Mouse (Mus musculus) urinary bladder, adult 2 months (tissue): Measurements from ENCODE around the gene Hmga2. TPM values are rescaled to one million over a fixed set of nuclear protein-coding genes. Genes with fewer than 3 reads are reported as not detected.

Source experiments
- DNase-seq: peaks from one replicate; pipeline ENCODE4 v3.0.0; 2022; ENCODE audit warnings: low spot score
- polyA plus RNA-seq: library from polyadenylated mRNA; depleted of rRNA; stranded (reverse); fragments of >200 nt; gene quantifications from 2 replicates; pipeline ENCODE4 v1.2.3, GENCODE M21; 2012

The Hmga2 gene
- polyA plus RNA-seq, 1 experiment, result not detected

GRCm38 (mm10) chr10:120424015-120424414, 52.3 kb downstream of the Hmga2 start:
- DNase-seq, result no peak

- DNase-seq, result no peak
These were observed 53.0 kb downstream of the Hmga2 start for GRCm38 (mm10) chr10:120423256-120423655.

- DNase-seq, result no peak
These were observed 53.4 kb downstream of the Hmga2 start for GRCm38 (mm10) chr10:120422820-120423219.

- DNase-seq, result peak; percentile 22
These were observed 54.2 kb downstream of the Hmga2 start for GRCm38 (mm10) chr10:120422050-120422449.

DNA sequence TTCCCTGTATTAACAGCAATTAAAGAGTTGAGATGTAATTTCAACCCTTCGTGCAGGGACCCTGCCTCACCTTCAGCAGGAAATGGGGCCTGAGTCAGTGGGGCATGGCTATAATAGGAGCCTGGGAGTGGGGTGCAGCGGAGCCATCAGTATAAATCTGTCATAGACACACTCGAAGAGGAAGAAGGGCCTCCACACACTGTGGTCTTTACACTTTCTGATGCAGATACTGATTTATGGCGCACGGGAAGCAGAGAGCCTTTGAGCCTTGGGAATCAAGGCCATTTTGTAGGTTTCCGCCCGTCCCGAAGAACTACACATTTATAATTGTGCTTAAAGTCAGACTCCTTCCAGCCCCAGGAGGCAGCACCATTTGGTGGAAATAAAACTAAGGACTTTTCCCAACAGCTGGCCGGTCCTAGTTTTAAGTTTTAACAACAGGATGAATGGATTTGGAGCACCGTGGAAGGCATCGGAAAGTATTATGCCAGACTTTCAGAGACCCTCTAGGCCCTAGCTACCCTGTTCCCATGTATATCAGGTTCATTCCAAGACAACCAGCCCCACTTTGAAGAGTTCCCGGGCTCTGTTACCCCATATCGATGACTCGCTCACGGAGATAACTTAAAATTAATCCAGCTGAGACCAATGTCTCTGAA, 55.2 kb downstream of the Hmga2 start:
- DNase-seq, result no peak

GRCm38 (mm10) chr10:120418738-120419523, 57.3 kb downstream of the Hmga2 start:
- DNase-seq, result no peak

DNA sequence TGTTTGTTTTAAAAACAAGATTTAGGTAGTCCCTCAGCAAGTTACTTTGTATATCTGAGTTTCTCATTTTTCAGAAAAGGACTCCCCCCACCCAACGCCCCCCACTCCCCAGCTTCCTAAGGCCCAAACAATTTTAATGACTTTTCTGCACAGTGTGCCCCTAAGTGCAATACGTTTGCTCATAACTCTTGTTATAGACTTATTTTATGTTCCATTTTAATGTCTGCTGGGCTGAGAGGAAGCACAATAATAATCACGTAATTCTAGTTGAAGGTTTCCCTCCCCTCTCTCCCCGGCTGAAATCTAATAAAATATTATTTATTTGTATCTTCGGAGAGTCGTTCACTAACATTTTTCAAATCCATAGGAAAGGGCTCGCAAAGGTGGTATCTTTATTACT, 58.1 kb downstream of the Hmga2 start:
- no peak for DNase-seq

GRCm38 (mm10) chr10:120417488-120418118, 58.7 kb downstream of the Hmga2 start:
- no peak for DNase-seq

GRCm38 (mm10) chr10:120417116-120417487, 59.2 kb downstream of the Hmga2 start:
- DNase-seq, result no peak

GRCm38 (mm10) chr10:120416628-120417027, 59.6 kb downstream of the Hmga2 start:
- DNase-seq, result no peak

DNA sequence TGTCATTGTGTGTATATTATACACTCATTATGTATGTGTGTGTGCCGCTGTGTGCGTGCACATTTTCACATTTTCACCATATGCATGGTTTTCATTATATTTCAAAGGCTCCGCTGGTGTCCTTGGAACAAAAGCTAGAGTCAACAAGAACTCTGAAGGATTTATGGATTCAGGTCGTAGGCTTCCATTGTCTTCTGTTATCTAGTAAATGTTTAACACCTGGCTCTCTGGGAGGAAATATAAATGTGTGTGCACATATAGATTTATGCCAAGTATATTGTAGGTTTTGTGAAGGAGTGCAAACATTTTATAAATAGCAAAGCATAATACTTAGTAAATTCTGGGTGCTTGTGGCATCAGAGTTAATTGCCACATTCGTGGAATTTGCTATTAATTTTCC, 64.1 kb downstream of the Hmga2 start:
- DNase-seq, result no peak

DNA sequence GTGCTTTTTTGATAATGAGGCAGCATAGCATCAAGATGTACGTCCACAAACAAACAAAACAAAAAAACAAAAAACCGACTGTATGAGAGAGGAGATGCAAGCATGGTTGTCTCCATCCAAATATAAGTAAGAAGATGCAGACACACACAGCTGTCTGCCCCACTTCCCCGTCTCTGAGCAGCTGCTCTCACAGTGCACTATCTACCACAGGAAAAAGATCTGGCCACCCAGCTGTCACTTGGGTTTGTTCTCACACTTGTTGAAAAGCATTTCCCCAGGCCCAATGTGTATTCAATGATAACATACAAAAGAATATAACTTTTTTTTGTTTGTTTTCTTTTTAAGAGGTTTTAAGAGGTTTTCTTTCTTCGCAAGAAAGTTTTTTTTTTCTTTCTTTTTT, 65.3 kb downstream of the Hmga2 start:
- no peak for DNase-seq

DNA sequence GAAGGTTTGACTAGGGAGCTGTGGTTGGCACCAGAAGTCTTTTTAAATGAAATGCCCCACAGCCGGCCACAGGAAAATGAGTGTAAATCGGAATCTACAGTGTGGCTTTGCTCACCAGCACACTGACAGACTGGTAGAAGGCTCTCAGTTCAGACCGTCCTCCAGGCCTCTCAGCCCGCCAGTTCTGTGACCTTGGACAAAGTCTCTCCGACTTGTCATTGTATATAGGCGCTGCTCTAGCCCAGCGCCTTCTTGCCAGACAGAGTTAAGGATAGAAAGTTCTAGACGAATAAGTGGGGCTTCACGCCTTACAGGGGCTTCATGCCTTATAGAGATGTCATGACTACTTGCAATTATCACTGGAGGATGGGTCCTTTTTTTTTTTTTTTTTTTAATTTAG, 67.1 kb downstream of the Hmga2 start:
- DNase-seq, result no peak

DNA sequence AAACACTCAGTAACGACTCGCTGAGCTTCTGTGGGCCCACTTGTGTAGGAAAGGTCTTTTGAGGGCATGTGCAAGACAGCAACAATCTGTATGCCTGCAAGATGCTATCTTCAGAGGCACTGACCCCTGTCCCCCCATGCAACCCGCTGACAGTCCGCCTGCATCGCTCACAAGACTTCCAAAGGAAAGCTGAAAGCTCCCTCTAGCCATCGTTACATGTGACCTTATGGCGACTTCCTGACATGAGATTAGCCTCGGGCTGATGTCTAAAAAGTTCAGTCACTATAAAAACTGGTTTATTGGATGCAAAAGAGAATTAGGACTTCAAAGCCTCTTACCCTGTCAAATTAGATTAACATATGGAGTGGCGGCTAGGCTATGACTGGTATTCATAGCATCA, 69.0 kb downstream of the Hmga2 start:
- no peak for DNase-seq

DNA sequence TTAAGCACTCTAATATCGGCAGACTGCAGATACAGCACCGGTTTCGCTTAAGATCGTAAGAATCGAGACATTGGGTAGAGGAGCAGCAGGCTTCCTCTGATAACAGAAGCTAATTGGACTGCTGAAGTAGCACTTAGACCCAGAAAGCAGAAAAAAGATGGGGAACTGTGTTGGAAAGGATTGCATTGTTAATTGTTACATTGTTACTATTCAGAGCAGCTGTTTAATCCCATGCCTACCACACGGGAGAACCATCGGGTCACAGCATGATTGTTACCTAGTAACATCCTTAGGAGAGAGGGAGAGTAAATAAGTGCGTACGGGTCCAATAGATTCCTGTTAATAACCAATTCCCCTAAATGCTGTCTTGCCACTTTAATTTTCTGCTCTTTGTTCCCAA, 70.2 kb downstream of the Hmga2 start:
- no peak for DNase-seq

GRCm38 (mm10) chr10:120405322-120405721, 70.9 kb downstream of the Hmga2 start:
- no peak for DNase-seq

GRCm38 (mm10) chr10:120402966-120403365, 73.3 kb downstream of the Hmga2 start:
- no peak for DNase-seq

DNA sequence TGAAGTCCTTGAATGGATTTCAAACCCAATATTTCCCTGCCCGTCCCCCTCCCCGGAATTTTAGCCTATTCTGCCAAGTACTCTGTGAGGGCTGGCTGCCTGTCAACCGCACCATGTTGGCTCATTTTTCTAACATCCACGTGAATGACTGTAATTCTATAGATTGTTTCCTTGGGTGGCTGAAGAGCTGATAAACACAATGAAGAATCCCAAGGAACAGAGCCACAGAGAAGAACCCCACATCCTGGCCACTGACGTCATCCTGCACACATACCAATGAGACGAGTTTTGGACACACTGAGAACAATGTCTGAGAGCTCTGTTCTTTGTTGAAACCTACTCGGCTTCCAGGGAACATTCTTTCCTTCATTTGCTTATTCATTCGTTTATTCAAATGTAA, 74.5 kb downstream of the Hmga2 start:
- no peak for DNase-seq

GRCm38 (mm10) chr10:120399846-120400510, 76.3 kb downstream of the Hmga2 start:
- DNase-seq, result no peak

- no peak for DNase-seq
These were observed 77.5 kb downstream of the Hmga2 start for GRCm38 (mm10) chr10:120398745-120399144.

GRCm38 (mm10) chr10:120397211-120397631, 79.0 kb downstream of the Hmga2 start:
- no peak for DNase-seq

- DNase-seq, result no peak
These were observed 80.7 kb downstream of the Hmga2 start for GRCm38 (mm10) chr10:120395550-120395949.
